In the genomic region with DNA sequence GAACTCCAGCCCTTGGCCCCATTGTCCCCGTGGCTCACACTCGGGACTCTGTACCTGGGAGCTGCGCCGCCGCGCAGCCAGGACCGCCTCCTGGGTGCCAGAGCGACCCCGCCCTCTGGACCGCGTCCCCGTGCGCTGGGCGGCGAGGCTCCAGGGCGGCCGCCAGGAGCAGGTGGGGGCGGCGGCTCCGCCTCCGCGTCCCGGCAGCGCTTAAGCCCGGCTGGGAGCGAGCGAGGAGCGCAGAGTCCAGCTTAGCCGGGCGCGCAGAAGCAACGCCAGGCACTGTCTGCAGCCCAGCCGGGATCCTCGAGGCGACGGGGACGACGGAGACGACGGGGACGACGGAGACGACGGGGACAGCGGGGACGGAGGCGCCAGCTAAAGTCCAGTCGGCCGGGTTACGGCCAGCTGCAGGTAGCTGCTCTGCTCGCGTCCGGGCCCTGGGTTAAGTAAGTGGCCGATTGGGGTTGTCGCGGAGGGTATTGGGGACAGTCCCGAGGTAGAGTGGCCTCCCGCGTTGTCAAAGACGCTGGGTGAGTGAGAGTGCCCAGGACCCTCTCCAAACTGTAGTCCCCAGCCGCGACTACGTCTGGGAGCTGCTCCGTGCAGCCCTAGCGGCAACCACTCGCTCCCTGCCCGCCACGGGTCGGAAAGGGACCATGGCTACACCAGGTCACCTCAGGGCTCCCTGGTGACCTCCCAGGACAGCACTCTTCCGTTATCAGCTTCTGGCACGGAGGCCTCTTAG, we compare ENCODE assay signal across 8 mouse cellular contexts. TPM values are rescaled to one million over a fixed set of nuclear protein-coding genes. Genes with fewer than 3 reads are reported as not detected.
DNase-seq lines count a peak whose midpoint lies in the region; ATAC-seq and TF ChIP-seq lines count a peak whose summit lies in the region.

A gene (plus strand): TSS at position 157 of the 748 bp plus-strand sequence.

- ATAC-seq in embryonic facial prominence, embryonic 15.5 days (ENCODE audit: insufficient number of reproducible peaks, low FRiP score, low TSS enrichment, low read depth) = peak; percentile 78
- peak; percentile 83 for ATAC-seq in heart, embryonic 15.5 days (replicated peaks; ENCODE audit: insufficient number of reproducible peaks, insufficient read depth, low FRiP score, low read depth)
- peak; percentile 89 for ATAC-seq in liver, embryonic 15.5 days (ENCODE audit: insufficient read depth)
- peak; percentile 82 for ATAC-seq in neural tube, embryonic 15.5 days (ENCODE audit: low FRiP score)

- no peak within 1 kb of the TSS for H3K27ac ChIP-seq in thymus, adult 2 months (ENCODE audit: control insufficient read depth, insufficient read depth, low read length)
- no peak within 1 kb of the TSS for H3K27ac ChIP-seq in embryonic facial prominence, embryonic 15.5 days (replicated peaks)
- peak within 1 kb of the TSS; percentile 63 for H3K27ac ChIP-seq in heart, embryonic 15.5 days
- H3K27ac ChIP-seq in liver, embryonic 15.5 days (replicated peaks) = no peak within 1 kb of the TSS
- H3K27ac ChIP-seq in neural tube, embryonic 15.5 days (replicated peaks) = peak within 1 kb of the TSS; percentile 51

- peak within 1 kb of the TSS; percentile 33; the same call in 1 of the 2 replicates for H3K9ac ChIP-seq in embryonic facial prominence, embryonic 15.5 days
- H3K9ac ChIP-seq in heart, embryonic 15.5 days = peak within 1 kb of the TSS; percentile 66
- no peak within 1 kb of the TSS for H3K9ac ChIP-seq in liver, embryonic 15.5 days
- peak within 1 kb of the TSS; percentile 56 for H3K9ac ChIP-seq in neural tube, embryonic 15.5 days (replicated peaks)

- H3K36me3 ChIP-seq in thymus, adult 2 months (ENCODE audit: control insufficient read depth, insufficient read depth, low read length) = no peaks in the 10 kb centered on the region
- H3K36me3 ChIP-seq in embryonic facial prominence, embryonic 15.5 days = no peaks in the 10 kb centered on the region
- no peaks in the 10 kb centered on the region for H3K36me3 ChIP-seq in heart, embryonic 15.5 days
- no peaks in the 10 kb centered on the region for H3K36me3 ChIP-seq in liver, embryonic 15.5 days (replicated peaks)
- no peaks in the 10 kb centered on the region for H3K36me3 ChIP-seq in neural tube, embryonic 15.5 days

- H3K4me2 ChIP-seq in embryonic facial prominence, embryonic 15.5 days (replicated peaks) = peak within 1 kb of the TSS; percentile 98
- H3K4me2 ChIP-seq in heart, embryonic 15.5 days = peak within 1 kb of the TSS; percentile 97
- peak within 1 kb of the TSS; percentile 63 for H3K4me2 ChIP-seq in liver, embryonic 15.5 days
- peak within 1 kb of the TSS; percentile 80 for H3K4me2 ChIP-seq in neural tube, embryonic 15.5 days

- WGBS in thymus, adult 2 months = 2% methylated on average over 71 of the region's 71 CpGs
- WGBS in embryonic facial prominence, embryonic 15.5 days = under 1% methylated on average over 67 of the region's 71 CpGs
- WGBS in heart, embryonic 15.5 days = under 1% methylated on average over 70 of the region's 71 CpGs
- under 1% methylated on average over 71 of the region's 71 CpGs for WGBS in liver, embryonic 15.5 days (ENCODE audit: insufficient replicate concordance)
- under 1% methylated on average over 71 of the region's 71 CpGs for WGBS in neural tube, embryonic 15.5 days

- H3K9me3 ChIP-seq in embryonic facial prominence, embryonic 15.5 days (replicated peaks) = no peaks in the 10 kb centered on the region
- no peaks in the 10 kb centered on the region for H3K9me3 ChIP-seq in heart, embryonic 15.5 days (replicated peaks)
- no peaks in the 10 kb centered on the region for H3K9me3 ChIP-seq in liver, embryonic 15.5 days (replicated peaks)
- no peaks in the 10 kb centered on the region for H3K9me3 ChIP-seq in neural tube, embryonic 15.5 days (replicated peaks)

- H3K4me3 ChIP-seq in thymus, adult 2 months (ENCODE audit: control insufficient read depth, insufficient read depth, low read length) = no peak within 1 kb of the TSS
- H3K4me3 ChIP-seq in embryonic facial prominence, embryonic 15.5 days (replicated peaks) = peak within 1 kb of the TSS; percentile 54
- H3K4me3 ChIP-seq in heart, embryonic 15.5 days = peak within 1 kb of the TSS; percentile 69
- H3K4me3 ChIP-seq in liver, embryonic 15.5 days (replicated peaks) = peak within 1 kb of the TSS; percentile 48
- H3K4me3 ChIP-seq in neural tube, embryonic 15.5 days (replicated peaks) = peak within 1 kb of the TSS; percentile 56

- no peak for TF ChIP-seq POLR2A in thymus, adult 2 months (IDR thresholded peaks at IDR 0.05; ENCODE audit: control insufficient read depth, extremely low read depth, insufficient read depth, low read length, poor library complexity)

- H3K4me1 ChIP-seq in thymus, adult 2 months (replicated peaks; ENCODE audit: control insufficient read depth, insufficient read depth, low read length) = no peaks in the 10 kb centered on the region
- peaks cover 16% of the 10 kb centered on the region for H3K4me1 ChIP-seq in embryonic facial prominence, embryonic 15.5 days
- H3K4me1 ChIP-seq in heart, embryonic 15.5 days (replicated peaks) = peaks cover 27% of the 10 kb centered on the region
- peaks cover 3% of the 10 kb centered on the region; the same call in 1 of the 2 replicates for H3K4me1 ChIP-seq in liver, embryonic 15.5 days (replicated peaks)
- peaks cover 32% of the 10 kb centered on the region for H3K4me1 ChIP-seq in neural tube, embryonic 15.5 days

- no peaks in the 10 kb centered on the region for H3K27me3 ChIP-seq in thymus, adult 2 months (ENCODE audit: control insufficient read depth, insufficient read depth, low read length)
- peaks cover 40% of the 10 kb centered on the region for H3K27me3 ChIP-seq in embryonic facial prominence, embryonic 15.5 days
- H3K27me3 ChIP-seq in heart, embryonic 15.5 days = peaks cover 15% of the 10 kb centered on the region; the same call in 1 of the 2 replicates
- peaks cover 44% of the 10 kb centered on the region for H3K27me3 ChIP-seq in liver, embryonic 15.5 days
- H3K27me3 ChIP-seq in neural tube, embryonic 15.5 days (replicated peaks) = peaks cover 16% of the 10 kb centered on the region

- no peak for TF ChIP-seq CTCF in thymus, adult 2 months (IDR thresholded peaks at IDR 0.05; ENCODE audit: borderline replicate concordance, control insufficient read depth, extremely low read depth, insufficient read depth, low read length, poor library complexity)

- DNase-seq in thymus, adult 2 months = peak; percentile 23
- DNase-seq in thymus, postnatal 0 days (ENCODE audit: low spot score) = no peak
- DNase-seq in kidney, postnatal 14 days = peak; percentile 89
- DNase-seq in urinary bladder, postnatal 36 days (ENCODE audit: low spot score in 2 of 2) = peak; percentile 36 to 58

RNA-seq across cellular contexts. Expression of the gene that starts here (rescaled TPM):
- 1.1 and 1.6 TPM in 2 replicates for polyA plus RNA-seq in thymus, adult 2 months (2012; rRNA removed)
- polyA plus RNA-seq in thymus, postnatal 0 days (2015; fragmentation: Nextera tagmentation; extraction: Ambion mirVana) = 0.31 and 0.46 TPM in 2 replicates
- 1.2 and 1.3 TPM in 2 replicates for polyA plus RNA-seq in embryonic facial prominence, embryonic 15.5 days (2015; fragmentation: Nextera tagmentation; extraction: Ambion mirVana)
- polyA plus RNA-seq in heart, embryonic 15.5 days (2015; fragmentation: Nextera tagmentation; extraction: Ambion mirVana) = 3.3 and 3.4 TPM in 2 replicates
- polyA plus RNA-seq in liver, embryonic 15.5 days (2015; fragmentation: Nextera tagmentation; extraction: Ambion mirVana) = 0.05 and 0.08 TPM in 2 replicates
- polyA plus RNA-seq in neural tube, embryonic 15.5 days (2015; fragmentation: Nextera tagmentation; extraction: Ambion mirVana) = 1.8 and 2.6 TPM in 2 replicates

Comparison
In these comparisons a context has a peak if more than half of its experiments do, and no peak if none do; other contexts are left out.
1. Peak in ATAC-seq, H3K4me3 ChIP-seq and H3K4me2 ChIP-seq in liver, embryonic 15.5 days; RNA of the gene not detected or under 1 TPM.
2. H3K27ac ChIP-seq: peak in heart, embryonic 15.5 days (single experiment) and neural tube, embryonic 15.5 days (single experiment); none in thymus, adult 2 months (single experiment), embryonic facial prominence, embryonic 15.5 days (single experiment) and liver, embryonic 15.5 days (single experiment).
3. Peak in every context shown above with its lines, with median percentiles within 50 percentile points of each other: ATAC-seq and H3K4me2 ChIP-seq.